20 mouse cellular contexts compared by ENCODE assay signal in the genomic region with DNA sequence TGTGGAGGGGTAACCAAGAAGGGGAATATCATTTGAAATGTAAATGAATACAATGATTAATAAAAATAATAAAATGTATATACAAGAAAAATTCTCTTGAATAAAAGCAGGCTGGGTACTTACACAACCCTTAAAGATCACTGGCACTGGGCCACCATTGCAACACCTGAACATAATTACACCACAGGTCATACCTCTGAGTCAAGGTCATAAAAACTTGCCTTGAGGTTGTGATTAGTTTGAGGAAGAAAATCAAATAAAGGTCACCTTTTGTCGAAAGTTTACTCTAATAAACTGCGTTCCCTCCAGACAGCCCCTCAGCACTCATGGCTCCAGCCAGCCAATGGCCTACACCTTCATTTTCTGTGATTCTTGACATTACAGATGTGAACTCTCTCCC.
"Had no signal": no experiment of that assay in that cellular context is flagged by ENCODE, and none has a peak within 500 bp of the region (broad histone marks: within the 10 kb centered on the region; RNA-seq: fewer than 3 reads in every experiment).

No protein-coding gene starts in this region.

- H3K9ac ChIP-seq: heart, embryonic 13.5 days; heart, embryonic 15.5 days; hindbrain, embryonic 13.5 days; hindbrain, embryonic 15.5 days; limb, embryonic 12.5 days; liver, embryonic 12.5 days; liver, embryonic 14.5 days had no signal

- H3K4me1 ChIP-seq: heart, embryonic 13.5 days; heart, embryonic 15.5 days; hindbrain, embryonic 13.5 days; hindbrain, embryonic 15.5 days; limb, embryonic 12.5 days; liver, embryonic 12.5 days had no signal

- H3K27me3 ChIP-seq: heart, embryonic 13.5 days; heart, embryonic 15.5 days; hindbrain, embryonic 13.5 days; hindbrain, embryonic 15.5 days; limb, embryonic 12.5 days; liver, embryonic 12.5 days had no signal

- DNase-seq: gastrocnemius, postnatal 14 days; heart, adult 11 months; heart, adult 2 months; heart, postnatal 14 days; heart, postnatal 36 days; kidney, adult 11 months; kidney, adult 8-10 months; kidney, postnatal 10 days; kidney, postnatal 25 days; kidney, postnatal 4 days had no signal

- H3K36me3 ChIP-seq: heart, embryonic 13.5 days; heart, embryonic 15.5 days; hindbrain, embryonic 13.5 days; hindbrain, embryonic 15.5 days; limb, embryonic 12.5 days; liver, embryonic 12.5 days had no signal

- H3K27ac ChIP-seq: heart, adult 2 months; heart, embryonic 13.5 days; heart, embryonic 15.5 days; hindbrain, embryonic 13.5 days; hindbrain, embryonic 15.5 days; hindbrain, postnatal 0 days; layer of hippocampus, adult 2 months; left cerebral cortex, adult 2 months; limb, embryonic 12.5 days; liver, embryonic 12.5 days; liver, embryonic 14.5 days had no signal

- H3K4me3 ChIP-seq: heart, adult 2 months; heart, embryonic 13.5 days; heart, embryonic 15.5 days; hindbrain, embryonic 13.5 days; hindbrain, embryonic 15.5 days; layer of hippocampus, adult 2 months; left cerebral cortex, adult 2 months; limb, embryonic 12.5 days; liver, embryonic 12.5 days had no signal
